Mouse (Mus musculus) C2C12 (cell line): Measurements from ENCODE around the gene Dgkd.

Experiments used
- CEBPB ChIP-seq: IDR thresholded peaks from one replicate; pipeline ENCODE4 v1.6.1; 2011; ENCODE audit warnings: low read depth, mild to moderate bottlenecking, control low read depth, moderate library complexity
- CTCF ChIP-seq: IDR thresholded peaks from one replicate; pipeline ENCODE4 v1.5.1; 2011; ENCODE audit not compliant: control insufficient read depth, insufficient read depth, insufficient read length
- FOSL1 ChIP-seq: IDR thresholded peaks from one replicate; pipeline ENCODE4 v1.8.0; 2011; ENCODE audit warnings: mild to moderate bottlenecking, low read length; ENCODE audit not compliant: poor library complexity, insufficient read depth, severe bottlenecking
- MAX ChIP-seq: IDR thresholded peaks from one replicate; pipeline ENCODE4 v1.6.1; 2011; ENCODE audit warnings: mild to moderate bottlenecking, control low read depth
- MYOD1 ChIP-seq: IDR thresholded peaks from one replicate; pipeline ENCODE4 v1.6.1; 2011; ENCODE audit warnings: low read depth; ENCODE audit not compliant: control insufficient read depth, insufficient read length
- MYOG ChIP-seq: IDR thresholded peaks from one replicate; pipeline ENCODE4 v1.6.1; 2011; ENCODE audit not compliant: control insufficient read depth, insufficient read length; ENCODE audit errors: extremely low read depth
- USF1 ChIP-seq: IDR thresholded peaks from one replicate; pipeline ENCODE4 v1.6.1; 2011; ENCODE audit warnings: low read depth, mild to moderate bottlenecking, control low read depth, moderate library complexity

DNA sequence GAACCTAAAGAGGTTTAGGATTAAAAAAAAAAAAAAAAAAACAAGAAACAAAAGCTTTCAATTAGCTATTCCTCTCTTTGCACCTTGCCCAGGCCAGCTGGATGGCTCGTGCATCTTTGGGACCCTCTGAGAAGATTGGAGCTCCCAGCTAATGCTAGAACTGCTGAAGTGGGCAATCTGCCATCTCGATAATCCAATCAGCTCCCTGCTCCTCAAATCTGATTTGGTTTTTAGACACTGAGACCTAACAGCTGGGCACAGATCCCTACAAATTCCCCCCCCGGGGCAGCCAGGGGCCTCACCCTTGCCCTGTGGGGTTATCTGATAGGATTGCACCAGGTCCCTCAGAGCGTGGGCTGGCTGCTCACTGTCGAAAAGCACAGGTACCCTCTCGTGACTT is 49.5 kb upstream of the Dgkd start, which contains the start of gene Sag:
- TF ChIP-seq CTCF, result no peak
- no peak for TF ChIP-seq MAX
- TF ChIP-seq MYOG, result no peak
- no peak for TF ChIP-seq MYOD1
- TF ChIP-seq USF1, result no peak
- TF ChIP-seq CEBPB, result no peak
- no peak for TF ChIP-seq FOSL1
